ENCODE assay signal across 9 mouse cellular contexts in genomic region chr5:111178324-111179076, GRCm38 (mm10).
DNase-seq lines count a peak whose midpoint lies in the region; ATAC-seq and TF ChIP-seq lines count a peak whose summit lies in the region.
"Had no signal": no experiment of that assay in that cellular context is flagged by ENCODE, and none has a peak within 500 bp of the region (broad histone marks: within the 10 kb centered on the region; RNA-seq: fewer than 3 reads in every experiment).

No protein-coding gene starts in this region.

- no peak overlapping the region for H3K4me2 ChIP-seq in hindbrain, embryonic 12.5 days (replicated peaks)
- H3K4me2 ChIP-seq in midbrain, postnatal 0 days (ENCODE audit: low read depth, low read length, poor library complexity, severe bottlenecking): no peak overlapping the region

- no peak overlapping the region for H3K9ac ChIP-seq in hindbrain, embryonic 12.5 days
- H3K9ac ChIP-seq in midbrain, postnatal 0 days (replicated peaks; ENCODE audit: low read length, poor library complexity, severe bottlenecking): 0 out of 2 replicates have a peak overlapping the region, but pooled peaks have one; percentile 19

- WGBS in hindbrain, embryonic 12.5 days: 60% methylated on average over 21 of the region's 21 CpGs
- 48% methylated on average over 21 of the region's 21 CpGs for WGBS in midbrain, postnatal 0 days

- H3K4me1 ChIP-seq in hindbrain, embryonic 12.5 days: peaks cover 81% of the 10 kb centered on the region
- peaks cover 44% of the 10 kb centered on the region for H3K4me1 ChIP-seq in midbrain, postnatal 0 days (ENCODE audit: insufficient read depth, low read length)

- H3K27me3 ChIP-seq in hindbrain, embryonic 12.5 days: no peaks in the 10 kb centered on the region
- H3K27me3 ChIP-seq in midbrain, postnatal 0 days (ENCODE audit: insufficient read depth, low read length): no peaks in the 10 kb centered on the region

- no peak for TF ChIP-seq CTCF in midbrain, postnatal 0 days (IDR thresholded peaks at IDR 0.05)

- peak overlapping the region; percentile 63; the same call in 1 of the 2 replicates for H3K27ac ChIP-seq in hindbrain, embryonic 12.5 days
- no peak overlapping the region for H3K27ac ChIP-seq in midbrain, postnatal 0 days (ENCODE audit: low read depth, low read length)

- H3K4me3 ChIP-seq in hindbrain, embryonic 12.5 days: no peak overlapping the region
- no peak overlapping the region for H3K4me3 ChIP-seq in midbrain, postnatal 0 days (ENCODE audit: low read depth, low read length)
- H3K4me3 ChIP-seq: erythroblast, embryonic 14.5 days had no signal

- H3K36me3 ChIP-seq in hindbrain, embryonic 12.5 days: peaks cover 5% of the 10 kb centered on the region; the same call in 1 of the 2 replicates
- peaks cover 4% of the 10 kb centered on the region; the same call in 1 of the 2 replicates for H3K36me3 ChIP-seq in midbrain, postnatal 0 days (ENCODE audit: insufficient read depth, low read length)

- ATAC-seq in hindbrain, embryonic 12.5 days (ENCODE audit: low FRiP score): no peak
- no peak for ATAC-seq in midbrain, postnatal 0 days (ENCODE audit: low FRiP score)

- peak; percentile 93 for DNase-seq in T-cell, adult 2 months (ENCODE audit: low spot score)
- DNase-seq in embryo, embryonic 11 days: peak; percentile 62
- peak; percentile 25 for DNase-seq in liver
- no peak for DNase-seq in midbrain, postnatal 0 days (ENCODE audit: low spot score)
- DNase-seq in thymus, postnatal 0 days (ENCODE audit: low spot score): peak; percentile 90
- no peak for DNase-seq in cerebellum, adult 18-20 months
- no peak for DNase-seq in testis, postnatal 10 days (ENCODE audit: low spot score)

- no peaks in the 10 kb centered on the region for H3K9me3 ChIP-seq in hindbrain, embryonic 12.5 days (replicated peaks)
- H3K9me3 ChIP-seq in midbrain, postnatal 0 days (ENCODE audit: low read length): no peaks in the 10 kb centered on the region

Comparison
In these comparisons a context has a peak if more than half of its experiments do, and no peak if none do; other contexts are left out.
1. DNase-seq: peak in T-cell, adult 2 months (single experiment), embryo, embryonic 11 days (single experiment), liver (single experiment) and thymus, postnatal 0 days (single experiment); none in midbrain, postnatal 0 days (single experiment), cerebellum, adult 18-20 months (0 of 2) and testis, postnatal 10 days (single experiment).